Mouse (Mus musculus): ENCODE results near the gene Prl8a8.

Gene Prl8a8

DNA sequence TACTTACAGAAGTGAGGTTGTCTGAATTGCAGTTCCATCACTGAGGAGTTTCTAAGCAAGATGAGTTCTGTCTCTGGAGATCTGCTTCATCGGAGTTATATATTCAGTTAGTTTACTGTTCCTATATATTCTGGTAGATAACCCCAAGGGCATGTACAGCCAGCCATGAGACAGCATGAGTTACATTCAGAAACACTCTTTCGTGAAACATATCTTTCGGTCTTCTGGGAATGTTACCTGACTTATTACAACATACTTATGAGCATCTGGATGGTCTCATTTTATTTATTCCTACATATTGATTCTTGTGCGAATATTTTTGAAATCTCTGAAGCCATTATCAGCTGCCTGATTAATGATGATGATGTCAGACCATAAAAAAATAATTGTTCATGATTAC, at the start of gene Prl8a8:
Gene Prl8a8 (minus strand): TSS at position 101 of the 400 bp plus-strand sequence.
- no peak for DNase-seq (ENCODE audit: low read depth in 1 of 2, low spot score in 2 of 2)

GRCm38 (mm10) chr13:27553336-27553735, 40.3 kb upstream of the Prl8a8 start:
- DNase-seq (ENCODE audit: low read depth in 1 of 2, low spot score in 2 of 2): no peak

DNA sequence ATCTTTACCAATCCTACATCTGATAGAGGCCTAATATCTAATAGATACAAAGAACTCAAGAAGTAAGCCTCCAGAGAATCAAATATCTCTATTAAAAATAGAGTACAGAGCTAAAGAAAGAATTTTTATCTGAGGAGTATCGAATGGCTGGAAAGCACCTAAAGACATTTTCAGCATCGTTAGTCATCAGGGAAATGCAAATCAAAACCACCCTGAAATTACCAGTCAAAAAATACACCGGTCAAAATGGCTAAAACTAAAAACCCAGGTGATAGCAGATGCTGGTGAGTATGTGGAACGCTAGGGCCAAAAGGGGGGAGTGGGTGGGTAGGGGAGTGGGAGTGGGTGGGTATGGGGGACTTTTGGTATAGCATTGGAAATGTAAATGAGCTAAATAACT, 10.1 kb upstream of the Prl8a8 start:
- DNase-seq (ENCODE audit: low read depth in 1 of 2, low spot score in 2 of 2): no peak

DNA sequence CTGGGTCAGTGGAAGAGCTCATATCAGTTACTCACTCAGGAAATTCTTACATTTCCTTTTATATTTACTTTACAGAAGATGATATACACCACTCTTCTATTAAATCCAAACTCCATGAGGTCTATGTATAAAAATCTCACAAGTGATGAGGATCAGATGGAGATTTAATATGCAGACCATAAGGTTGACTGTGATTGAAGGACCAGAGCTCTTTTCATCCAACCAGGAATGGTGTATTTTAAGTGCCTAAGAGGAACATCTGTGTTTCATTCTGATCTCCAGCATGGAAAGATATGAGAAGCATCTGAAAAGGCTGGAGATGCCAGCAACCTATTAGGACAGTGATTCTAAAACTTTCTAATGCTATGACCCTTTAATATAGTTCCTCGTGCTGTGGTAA, 5.4 kb downstream of the Prl8a8 start:
- no peak for DNase-seq (ENCODE audit: low read depth in 1 of 2, low spot score in 2 of 2)

Measured in monocyte, adult 2 months (primary cell).